Mouse (Mus musculus): ENCODE measurements around the gene Il19. TPM values are rescaled to one million over a fixed set of nuclear protein-coding genes. Genes with fewer than 3 reads are reported as not detected.

Gene Il19
- not detected in 2 replicates for polyA plus RNA-seq (2014; fragmentation: Nextera tagmentation; extraction: Ambion mirVana)

- no peak within 1 kb of the TSS for H3K9ac ChIP-seq (ENCODE audit: low read length)
- WGBS: 41% methylated on average over 4 of the region's 4 CpGs
These were observed at the start of gene Il19 for GRCm38 (mm10) chr1:130940065-130940687. TSS of gene Il19 (minus strand) at chr1:130940115.

GRCm38 (mm10) chr1:130989331-130989730 lies 49.4 kb upstream of the Il19 start:
- no peaks in the 10 kb centered on the region for H3K4me1 ChIP-seq (ENCODE audit: control insufficient read depth in 2 of 2, insufficient read depth in 2 of 2, low read length in 2 of 2)
- no peak for ATAC-seq (ENCODE audit: insufficient number of reproducible peaks, insufficient read depth, low FRiP score, low read depth)
- no peaks in the 10 kb centered on the region for H3K36me3 ChIP-seq (ENCODE audit: control insufficient read depth, insufficient read depth, low read length)
- WGBS: 79% methylated on average over 3 of the region's 3 CpGs
- no peak overlapping the region for H3K9ac ChIP-seq (ENCODE audit: low read length)
- H3K27me3 ChIP-seq (ENCODE audit: control insufficient read depth, insufficient read depth, low read length): no peaks in the 10 kb centered on the region
- H3K4me2 ChIP-seq (ENCODE audit: low read length): no peak overlapping the region
- H3K9me3 ChIP-seq (ENCODE audit: control insufficient read depth, low read length): no peaks in the 10 kb centered on the region
- no peak overlapping the region for H3K27ac ChIP-seq (replicated peaks in 1 of 2; ENCODE audit: control insufficient read depth in 1 of 2, insufficient read depth in 1 of 2, low read depth in 2 of 2, low read length in 2 of 2)
- no peak overlapping the region for H3K4me3 ChIP-seq (ENCODE audit: control insufficient read depth in 1 of 2, insufficient read depth in 1 of 2, low read depth in 1 of 2, low read length in 2 of 2)

More at GRCm38 (mm10) chr1:130940065-130940687, at the start of gene Il19:
- Histone ChIP-seq H3K27me3 (ENCODE audit: control insufficient read depth, insufficient read depth, low read length) (no peaks in the 10 kb centered on the region), H3K4me2 (ENCODE audit: low read length) (no peak within 1 kb of the TSS), H3K27ac (replicated peaks in 1 of 2; ENCODE audit: control insufficient read depth in 1 of 2, insufficient read depth in 1 of 2, low read depth in 2 of 2, low read length in 2 of 2) (no peak within 1 kb of the TSS), H3K36me3 (ENCODE audit: control insufficient read depth, insufficient read depth, low read length) (no peaks in the 10 kb centered on the region), H3K4me3 (ENCODE audit: control insufficient read depth in 1 of 2, insufficient read depth in 1 of 2, low read depth in 1 of 2, low read length in 2 of 2) (no peak within 1 kb of the TSS), H3K4me1 (ENCODE audit: control insufficient read depth in 2 of 2, insufficient read depth in 2 of 2, low read length in 2 of 2) (no peaks in the 10 kb centered on the region; a peak in 1 of 4 replicates), H3K9me3 (ENCODE audit: control insufficient read depth, low read length) (no peaks in the 10 kb centered on the region)
- no peak for ATAC-seq (ENCODE audit: insufficient number of reproducible peaks, insufficient read depth, low FRiP score, low read depth)

- no peak overlapping the region for H3K4me2 ChIP-seq (ENCODE audit: low read length)
- no peak overlapping the region for H3K27ac ChIP-seq (replicated peaks in 1 of 2; ENCODE audit: control insufficient read depth in 1 of 2, insufficient read depth in 1 of 2, low read depth in 2 of 2, low read length in 2 of 2)
- H3K9me3 ChIP-seq (ENCODE audit: control insufficient read depth, low read length): no peaks in the 10 kb centered on the region
- no peak for ATAC-seq (ENCODE audit: insufficient number of reproducible peaks, insufficient read depth, low FRiP score, low read depth)
- no peaks in the 10 kb centered on the region for H3K4me1 ChIP-seq (ENCODE audit: control insufficient read depth in 2 of 2, insufficient read depth in 2 of 2, low read length in 2 of 2)
- H3K36me3 ChIP-seq (ENCODE audit: control insufficient read depth, insufficient read depth, low read length): no peaks in the 10 kb centered on the region
- no peak overlapping the region for H3K4me3 ChIP-seq (ENCODE audit: control insufficient read depth in 1 of 2, insufficient read depth in 1 of 2, low read depth in 1 of 2, low read length in 2 of 2)
- no peaks in the 10 kb centered on the region for H3K27me3 ChIP-seq (ENCODE audit: control insufficient read depth, insufficient read depth, low read length)
- no peak overlapping the region for H3K9ac ChIP-seq (ENCODE audit: low read length)
These were observed 47.5 kb upstream of the Il19 start for GRCm38 (mm10) chr1:130987418-130987817.

- no peaks in the 10 kb centered on the region for H3K36me3 ChIP-seq (ENCODE audit: control insufficient read depth, insufficient read depth, low read length)
- H3K4me2 ChIP-seq (ENCODE audit: low read length): no peak overlapping the region
- no peaks in the 10 kb centered on the region for H3K4me1 ChIP-seq (ENCODE audit: control insufficient read depth in 2 of 2, insufficient read depth in 2 of 2, low read length in 2 of 2)
- no peaks in the 10 kb centered on the region for H3K9me3 ChIP-seq (ENCODE audit: control insufficient read depth, low read length)
- H3K9ac ChIP-seq (ENCODE audit: low read length): no peak overlapping the region
- H3K4me3 ChIP-seq (ENCODE audit: control insufficient read depth in 1 of 2, insufficient read depth in 1 of 2, low read depth in 1 of 2, low read length in 2 of 2): no peak overlapping the region
- WGBS: 80% methylated on average over 5 of the region's 5 CpGs
- no peaks in the 10 kb centered on the region for H3K27me3 ChIP-seq (ENCODE audit: control insufficient read depth, insufficient read depth, low read length)
- ATAC-seq (ENCODE audit: insufficient number of reproducible peaks, insufficient read depth, low FRiP score, low read depth): no peak
- H3K27ac ChIP-seq (replicated peaks in 1 of 2; ENCODE audit: control insufficient read depth in 1 of 2, insufficient read depth in 1 of 2, low read depth in 2 of 2, low read length in 2 of 2): no peak overlapping the region
These were observed 47.1 kb upstream of the Il19 start for GRCm38 (mm10) chr1:130987001-130987400.

- 54% methylated on average over 7 of the region's 7 CpGs for WGBS
- no peak for ATAC-seq (ENCODE audit: insufficient number of reproducible peaks, insufficient read depth, low FRiP score, low read depth)
- no peaks in the 10 kb centered on the region for H3K4me1 ChIP-seq (ENCODE audit: control insufficient read depth in 2 of 2, insufficient read depth in 2 of 2, low read length in 2 of 2)
- H3K36me3 ChIP-seq (ENCODE audit: control insufficient read depth, insufficient read depth, low read length): no peaks in the 10 kb centered on the region
- H3K27me3 ChIP-seq (ENCODE audit: control insufficient read depth, insufficient read depth, low read length): no peaks in the 10 kb centered on the region
- H3K27ac ChIP-seq (replicated peaks in 1 of 2; ENCODE audit: control insufficient read depth in 1 of 2, insufficient read depth in 1 of 2, low read depth in 2 of 2, low read length in 2 of 2): no peak overlapping the region
- H3K9ac ChIP-seq (ENCODE audit: low read length): no peak overlapping the region
- H3K4me2 ChIP-seq (ENCODE audit: low read length): no peak overlapping the region
- no peaks in the 10 kb centered on the region for H3K9me3 ChIP-seq (ENCODE audit: control insufficient read depth, low read length)
- no peak overlapping the region for H3K4me3 ChIP-seq (ENCODE audit: control insufficient read depth in 1 of 2, insufficient read depth in 1 of 2, low read depth in 1 of 2, low read length in 2 of 2)
These were observed 44.5 kb upstream of the Il19 start for GRCm38 (mm10) chr1:130984441-130984840.

- no peak for ATAC-seq (ENCODE audit: insufficient number of reproducible peaks, insufficient read depth, low FRiP score, low read depth)
- Histone ChIP-seq H3K36me3 (ENCODE audit: control insufficient read depth, insufficient read depth, low read length) (no peaks in the 10 kb centered on the region), H3K27ac (replicated peaks in 1 of 2; ENCODE audit: control insufficient read depth in 1 of 2, insufficient read depth in 1 of 2, low read depth in 2 of 2, low read length in 2 of 2) (no peak overlapping the region), H3K4me2 (ENCODE audit: low read length) (no peak overlapping the region), H3K9ac (ENCODE audit: low read length) (no peak overlapping the region), H3K27me3 (ENCODE audit: control insufficient read depth, insufficient read depth, low read length) (no peaks in the 10 kb centered on the region), H3K4me3 (ENCODE audit: control insufficient read depth in 1 of 2, insufficient read depth in 1 of 2, low read depth in 1 of 2, low read length in 2 of 2) (no peak overlapping the region), H3K4me1 (ENCODE audit: control insufficient read depth in 2 of 2, insufficient read depth in 2 of 2, low read length in 2 of 2) (no peaks in the 10 kb centered on the region), H3K9me3 (ENCODE audit: control insufficient read depth, low read length) (no peaks in the 10 kb centered on the region)
- WGBS: 60% methylated on average over 1 of the region's 1 CpGs
These were observed 39.5 kb upstream of the Il19 start for GRCm38 (mm10) chr1:130979455-130979854.

GRCm38 (mm10) chr1:130963891-130964290 lies 24.0 kb upstream of the Il19 start:
- Histone ChIP-seq H3K9ac (ENCODE audit: low read length) (no peak overlapping the region), H3K27me3 (ENCODE audit: control insufficient read depth, insufficient read depth, low read length) (no peaks in the 10 kb centered on the region), H3K36me3 (ENCODE audit: control insufficient read depth, insufficient read depth, low read length) (no peaks in the 10 kb centered on the region), H3K27ac (replicated peaks in 1 of 2; ENCODE audit: control insufficient read depth in 1 of 2, insufficient read depth in 1 of 2, low read depth in 2 of 2, low read length in 2 of 2) (no peak overlapping the region), H3K4me1 (ENCODE audit: control insufficient read depth in 2 of 2, insufficient read depth in 2 of 2, low read length in 2 of 2) (no peaks in the 10 kb centered on the region), H3K9me3 (ENCODE audit: control insufficient read depth, low read length) (no peaks in the 10 kb centered on the region), H3K4me2 (ENCODE audit: low read length) (no peak overlapping the region), H3K4me3 (ENCODE audit: control insufficient read depth in 1 of 2, insufficient read depth in 1 of 2, low read depth in 1 of 2, low read length in 2 of 2) (no peak overlapping the region)
- WGBS: 63% methylated on average over 6 of the region's 6 CpGs
- no peak for ATAC-seq (ENCODE audit: insufficient number of reproducible peaks, insufficient read depth, low FRiP score, low read depth)

- 17% methylated on average over 6 of the region's 6 CpGs for WGBS
- Histone ChIP-seq H3K4me3 (ENCODE audit: control insufficient read depth in 1 of 2, insufficient read depth in 1 of 2, low read depth in 1 of 2, low read length in 2 of 2) (no peak overlapping the region), H3K36me3 (ENCODE audit: control insufficient read depth, insufficient read depth, low read length) (no peaks in the 10 kb centered on the region), H3K9ac (ENCODE audit: low read length) (no peak overlapping the region), H3K27ac (replicated peaks in 1 of 2; ENCODE audit: control insufficient read depth in 1 of 2, insufficient read depth in 1 of 2, low read depth in 2 of 2, low read length in 2 of 2) (no peak overlapping the region), H3K4me2 (ENCODE audit: low read length) (no peak overlapping the region), H3K4me1 (ENCODE audit: control insufficient read depth in 2 of 2, insufficient read depth in 2 of 2, low read length in 2 of 2) (no peaks in the 10 kb centered on the region; a peak in 1 of 4 replicates), H3K27me3 (ENCODE audit: control insufficient read depth, insufficient read depth, low read length) (no peaks in the 10 kb centered on the region), H3K9me3 (ENCODE audit: control insufficient read depth, low read length) (no peaks in the 10 kb centered on the region)
- no peak for ATAC-seq (ENCODE audit: insufficient number of reproducible peaks, insufficient read depth, low FRiP score, low read depth)
These were observed 7.0 kb upstream of the Il19 start for GRCm38 (mm10) chr1:130946920-130947319.
